Mouse (Mus musculus) heart, adult 2 months (tissue): ENCODE measurements around the gene Nfia.

Experiments
- CTCF ChIP-seq: fragments of 200-600 bp; IDR thresholded peaks from 2 replicates; pipeline ENCODE4 v1.8.1; 2022; ENCODE audit warnings: antibody characterized with exemption, mild to moderate bottlenecking, moderate library complexity
- EP300 ChIP-seq: fragments of 200-500 bp; IDR thresholded peaks from 2 replicates; pipeline ENCODE4 v1.6.1; 2011; ENCODE audit warnings: low read depth, low read length, control low read depth; ENCODE audit not compliant: insufficient read depth
- POLR2A ChIP-seq: fragments of 200-500 bp; IDR thresholded peaks from 2 replicates; pipeline ENCODE4 v1.6.1; 2011; ENCODE audit warnings: mild to moderate bottlenecking, low read depth, low read length, control low read depth; ENCODE audit not compliant: insufficient read depth

DNA sequence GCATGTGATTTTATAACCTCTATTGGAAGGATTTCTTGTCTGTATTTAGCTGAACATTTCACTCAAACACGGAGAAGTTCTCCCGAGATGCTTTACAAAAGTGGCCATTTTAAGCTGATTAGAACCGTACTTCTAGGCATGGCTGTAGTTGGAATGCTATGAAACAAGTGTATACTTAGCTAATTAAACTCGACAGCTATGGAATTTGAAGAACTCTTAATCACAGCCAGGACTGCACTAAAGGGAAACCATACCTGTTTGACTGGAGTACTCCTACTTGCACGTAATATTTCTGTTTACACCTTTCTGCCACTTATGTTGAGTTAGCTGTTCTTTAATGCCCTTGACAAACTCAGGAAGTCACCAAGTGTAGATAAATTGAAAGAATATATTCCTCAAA lies 79.2 kb downstream of the Nfia start:
- no peak for TF ChIP-seq CTCF
- no peak for TF ChIP-seq POLR2A
- no peak for TF ChIP-seq EP300
